Mouse (Mus musculus): ENCODE results near the gene Rpl23.

Gene Rpl23

GRCm38 (mm10) chr11:97781832-97782563, at the start of gene Rpl23:
TSS of gene Rpl23 (minus strand) at chr11:97782437.
- DNase-seq (ENCODE audit: low spot score): peak; percentile 98

- DNase-seq (ENCODE audit: low spot score): no peak
Observed at GRCm38 (mm10) chr11:97832001-97832400, 49.8 kb upstream of the Rpl23 start.

- DNase-seq (ENCODE audit: low spot score): no peak
Observed at GRCm38 (mm10) chr11:97830501-97830900, 48.3 kb upstream of the Rpl23 start.

- DNase-seq (ENCODE audit: low spot score): no peak
Observed at GRCm38 (mm10) chr11:97829913-97830476, 47.8 kb upstream of the Rpl23 start.

GRCm38 (mm10) chr11:97829365-97829764, 47.1 kb upstream of the Rpl23 start:
- no peak for DNase-seq (ENCODE audit: low spot score)

- DNase-seq (ENCODE audit: low spot score): no peak
Observed at GRCm38 (mm10) chr11:97827654-97828053, 45.4 kb upstream of the Rpl23 start.

GRCm38 (mm10) chr11:97826414-97826813, 44.2 kb upstream of the Rpl23 start:
- DNase-seq (ENCODE audit: low spot score): no peak

- DNase-seq (ENCODE audit: low spot score): no peak
Observed at GRCm38 (mm10) chr11:97825971-97826370, 43.7 kb upstream of the Rpl23 start.

GRCm38 (mm10) chr11:97825295-97825694, 43.1 kb upstream of the Rpl23 start:
- DNase-seq (ENCODE audit: low spot score): no peak

GRCm38 (mm10) chr11:97824895-97825294, 42.7 kb upstream of the Rpl23 start:
- no peak for DNase-seq (ENCODE audit: low spot score)

- DNase-seq (ENCODE audit: low spot score): no peak
Observed at GRCm38 (mm10) chr11:97824168-97824567, 41.9 kb upstream of the Rpl23 start.

GRCm38 (mm10) chr11:97822840-97823603, 40.8 kb upstream of the Rpl23 start:
- DNase-seq (ENCODE audit: low spot score): no peak

GRCm38 (mm10) chr11:97821401-97822064, 39.3 kb upstream of the Rpl23 start:
- no peak for DNase-seq (ENCODE audit: low spot score)

GRCm38 (mm10) chr11:97820840-97821239, 38.6 kb upstream of the Rpl23 start:
- no peak for DNase-seq (ENCODE audit: low spot score)

GRCm38 (mm10) chr11:97819923-97820322, 37.7 kb upstream of the Rpl23 start:
- DNase-seq (ENCODE audit: low spot score): no peak

- no peak for DNase-seq (ENCODE audit: low spot score)
Observed at GRCm38 (mm10) chr11:97819102-97819501, 36.9 kb upstream of the Rpl23 start.

- DNase-seq (ENCODE audit: low spot score): no peak
Observed at GRCm38 (mm10) chr11:97818571-97818970, 36.3 kb upstream of the Rpl23 start.

GRCm38 (mm10) chr11:97818003-97818402, 35.8 kb upstream of the Rpl23 start:
- DNase-seq (ENCODE audit: low spot score): no peak

GRCm38 (mm10) chr11:97817379-97817778, 35.1 kb upstream of the Rpl23 start:
- no peak for DNase-seq (ENCODE audit: low spot score)

GRCm38 (mm10) chr11:97816916-97817315, 34.7 kb upstream of the Rpl23 start:
- DNase-seq (ENCODE audit: low spot score): no peak

GRCm38 (mm10) chr11:97816176-97816575, 33.9 kb upstream of the Rpl23 start:
- no peak for DNase-seq (ENCODE audit: low spot score)

GRCm38 (mm10) chr11:97815736-97816135, 33.5 kb upstream of the Rpl23 start:
- DNase-seq (ENCODE audit: low spot score): no peak
